Mouse (Mus musculus): ENCODE results near the gene Lman1l. TPM values are rescaled to one million over a fixed set of nuclear protein-coding genes. Genes with fewer than 3 reads are reported as not detected.

The Lman1l gene
- polyA plus RNA-seq, 1 experiment from 2014 or later: not detected

- peak overlapping the region; percentile 98 for H3K4me3 ChIP-seq (ENCODE audit: low read depth, low read length)
- WGBS: 0% methylated on average over 18 of the region's 18 CpGs
- peak overlapping the region; percentile 80 for H3K4me2 ChIP-seq (ENCODE audit: low read depth, low read length)
- DNase-seq (ENCODE audit: low spot score) (peak; percentile 45), ATAC-seq (replicated peaks; ENCODE audit: insufficient number of reproducible peaks, low FRiP score, low TSS enrichment, low read depth) (no peak)
- peak overlapping the region; percentile 94 for H3K27ac ChIP-seq (replicated peaks; ENCODE audit: low read depth, low read length)
- H3K36me3 ChIP-seq (replicated peaks; ENCODE audit: control insufficient read depth, insufficient read depth, low read depth, low read length): no peaks in the 10 kb centered on the region; the same call in none of the 2 replicates
- H3K9me3 ChIP-seq (replicated peaks; ENCODE audit: control insufficient read depth, low read length): no peaks in the 10 kb centered on the region
- H3K27me3 ChIP-seq (ENCODE audit: control insufficient read depth, insufficient read depth, low read length): no peaks in the 10 kb centered on the region
- peaks cover 23% of the 10 kb centered on the region for H3K4me1 ChIP-seq (ENCODE audit: control insufficient read depth, insufficient read depth, low read length)
- peak overlapping the region; percentile 98 for H3K9ac ChIP-seq (replicated peaks; ENCODE audit: low read length)
These were observed 23.9 kb upstream of the Lman1l start for GRCm38 (mm10) chr9:57644442-57644943.

DNA sequence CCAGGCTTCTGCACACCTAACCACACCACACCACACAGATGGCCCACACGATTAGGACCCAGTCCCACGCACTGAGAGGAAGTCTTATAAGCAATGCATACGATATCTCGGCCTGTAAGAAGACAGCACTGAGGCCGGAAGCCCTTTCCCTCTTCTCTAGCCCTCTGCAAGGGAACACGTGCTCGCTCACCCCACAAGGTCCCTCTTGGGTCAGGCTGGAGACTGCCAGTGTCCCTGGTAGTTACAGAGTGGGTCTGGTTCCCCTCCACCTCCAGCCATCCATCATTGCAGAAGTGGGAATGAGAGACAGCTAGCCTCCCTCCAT, 23.2 kb upstream of the Lman1l start:
- H3K36me3 ChIP-seq (replicated peaks; ENCODE audit: control insufficient read depth, insufficient read depth, low read depth, low read length): no peaks in the 10 kb centered on the region; the same call in none of the 2 replicates
- H3K9ac ChIP-seq (replicated peaks; ENCODE audit: low read length): peak overlapping the region; percentile 40
- DNase-seq (ENCODE audit: low spot score): no peak
- H3K27me3 ChIP-seq (ENCODE audit: control insufficient read depth, insufficient read depth, low read length): no peaks in the 10 kb centered on the region
- H3K4me3 ChIP-seq (ENCODE audit: low read depth, low read length): peak overlapping the region; percentile 98
- peaks cover 29% of the 10 kb centered on the region for H3K4me1 ChIP-seq (ENCODE audit: control insufficient read depth, insufficient read depth, low read length)
- peak overlapping the region; percentile 80 for H3K4me2 ChIP-seq (ENCODE audit: low read depth, low read length)
- ATAC-seq (replicated peaks; ENCODE audit: insufficient number of reproducible peaks, low FRiP score, low TSS enrichment, low read depth): no peak
- WGBS: 50% methylated on average over 7 of the region's 7 CpGs
- H3K27ac ChIP-seq (replicated peaks; ENCODE audit: low read depth, low read length): no peak overlapping the region
- H3K9me3 ChIP-seq (replicated peaks; ENCODE audit: control insufficient read depth, low read length): no peaks in the 10 kb centered on the region

- H3K4me1 ChIP-seq (ENCODE audit: control insufficient read depth, insufficient read depth, low read length): peaks cover 34% of the 10 kb centered on the region
- ATAC-seq (replicated peaks; ENCODE audit: insufficient number of reproducible peaks, low FRiP score, low TSS enrichment, low read depth): no peak
These were observed 22.7 kb upstream of the Lman1l start for GRCm38 (mm10) chr9:57643169-57643855.

GRCm38 (mm10) chr9:57641775-57642550, 21.4 kb upstream of the Lman1l start:
- DNase-seq (ENCODE audit: low spot score) (no peak), ATAC-seq (replicated peaks; ENCODE audit: insufficient number of reproducible peaks, low FRiP score, low TSS enrichment, low read depth) (no peak)
- no peaks in the 10 kb centered on the region; the same call in none of the 2 replicates for H3K36me3 ChIP-seq (replicated peaks; ENCODE audit: control insufficient read depth, insufficient read depth, low read depth, low read length)
- no peak overlapping the region for H3K4me2 ChIP-seq (ENCODE audit: low read depth, low read length)
- H3K27me3 ChIP-seq (ENCODE audit: control insufficient read depth, insufficient read depth, low read length): no peaks in the 10 kb centered on the region
- H3K9ac ChIP-seq (replicated peaks; ENCODE audit: low read length): no peak overlapping the region
- H3K4me1 ChIP-seq (ENCODE audit: control insufficient read depth, insufficient read depth, low read length): peaks cover 44% of the 10 kb centered on the region
- no peak overlapping the region for H3K4me3 ChIP-seq (ENCODE audit: low read depth, low read length)
- H3K9me3 ChIP-seq (replicated peaks; ENCODE audit: control insufficient read depth, low read length): no peaks in the 10 kb centered on the region
- no peak overlapping the region for H3K27ac ChIP-seq (replicated peaks; ENCODE audit: low read depth, low read length)
- WGBS: 85% methylated on average over 13 of the region's 13 CpGs

More at GRCm38 (mm10) chr9:57643169-57643855, 22.7 kb upstream of the Lman1l start:
- Histone ChIP-seq H3K27ac (replicated peaks; ENCODE audit: low read depth, low read length) (no peak overlapping the region), H3K4me2 (ENCODE audit: low read depth, low read length) (peak overlapping the region; percentile 80), H3K36me3 (replicated peaks; ENCODE audit: control insufficient read depth, insufficient read depth, low read depth, low read length) (no peaks in the 10 kb centered on the region; the same call in none of the 2 replicates), H3K27me3 (ENCODE audit: control insufficient read depth, insufficient read depth, low read length) (no peaks in the 10 kb centered on the region), H3K4me3 (ENCODE audit: low read depth, low read length) (peak overlapping the region; percentile 98; the same call in 1 of the 2 replicates), H3K9me3 (replicated peaks; ENCODE audit: control insufficient read depth, low read length) (no peaks in the 10 kb centered on the region), H3K9ac (replicated peaks; ENCODE audit: low read length) (peak overlapping the region; percentile 40)
- no peak for DNase-seq (ENCODE audit: low spot score)
- WGBS: 62% methylated on average over 9 of the region's 9 CpGs

DNA sequence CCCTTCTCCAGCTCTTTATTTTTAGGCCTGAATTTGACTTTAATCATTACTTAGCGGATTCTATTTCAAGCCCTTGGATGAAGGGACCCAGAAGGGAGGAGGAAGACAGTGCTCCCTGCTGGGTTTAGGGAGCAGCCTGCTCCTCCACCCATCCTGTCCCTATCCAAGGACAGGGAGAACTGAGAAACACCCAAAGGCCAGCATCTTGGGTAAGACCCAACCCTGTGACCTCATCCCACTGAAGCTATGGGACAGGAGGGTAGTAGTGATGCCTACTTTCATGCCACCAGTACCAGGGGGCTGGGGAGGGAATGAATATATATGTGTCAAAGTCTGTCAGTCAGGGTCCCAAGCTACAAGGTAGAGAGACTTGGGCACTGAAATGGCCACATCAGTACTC, 20.4 kb upstream of the Lman1l start:
- Histone ChIP-seq H3K4me1 (ENCODE audit: control insufficient read depth, insufficient read depth, low read length) (peaks cover 44% of the 10 kb centered on the region), H3K9ac (replicated peaks; ENCODE audit: low read length) (peak overlapping the region; percentile 34; the same call in 1 of the 2 replicates), H3K4me2 (ENCODE audit: low read depth, low read length) (peak overlapping the region; percentile 32), H3K4me3 (ENCODE audit: low read depth, low read length) (no peak overlapping the region), H3K27me3 (ENCODE audit: control insufficient read depth, insufficient read depth, low read length) (no peaks in the 10 kb centered on the region), H3K36me3 (replicated peaks; ENCODE audit: control insufficient read depth, insufficient read depth, low read depth, low read length) (no peaks in the 10 kb centered on the region; the same call in none of the 2 replicates), H3K9me3 (replicated peaks; ENCODE audit: control insufficient read depth, low read length) (no peaks in the 10 kb centered on the region), H3K27ac (replicated peaks; ENCODE audit: low read depth, low read length) (no peak overlapping the region)
- no peak for DNase-seq (ENCODE audit: low spot score)
- ATAC-seq (replicated peaks; ENCODE audit: insufficient number of reproducible peaks, low FRiP score, low TSS enrichment, low read depth): no peak
- 72% methylated on average over 1 of the region's 1 CpGs for WGBS

DNA sequence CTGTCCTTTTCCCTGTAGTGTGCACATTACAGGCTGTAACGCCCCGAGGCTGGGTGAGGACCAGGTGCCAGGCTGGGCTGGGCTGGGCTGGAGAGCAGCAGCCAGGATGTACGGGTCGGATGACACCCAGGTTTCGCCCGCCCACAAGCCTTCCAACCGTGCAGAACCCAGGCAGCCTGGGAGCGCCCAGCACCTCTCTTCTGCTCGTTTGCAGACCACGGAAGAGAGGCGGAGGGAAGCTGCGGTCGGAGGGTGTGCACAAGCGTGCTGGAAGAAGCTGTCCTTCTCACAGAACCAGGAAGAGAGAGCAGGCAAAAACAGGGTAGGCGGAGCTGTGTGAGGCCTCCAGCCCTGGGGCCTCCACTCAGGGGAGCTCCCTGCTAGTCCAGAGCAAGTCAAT, 19.8 kb upstream of the Lman1l start:
- Histone ChIP-seq H3K9ac (replicated peaks; ENCODE audit: low read length) (peak overlapping the region; percentile 34), H3K36me3 (replicated peaks; ENCODE audit: control insufficient read depth, insufficient read depth, low read depth, low read length) (no peaks in the 10 kb centered on the region; the same call in none of the 2 replicates), H3K9me3 (replicated peaks; ENCODE audit: control insufficient read depth, low read length) (no peaks in the 10 kb centered on the region), H3K4me1 (ENCODE audit: control insufficient read depth, insufficient read depth, low read length) (peaks cover 44% of the 10 kb centered on the region), H3K4me2 (ENCODE audit: low read depth, low read length) (peak overlapping the region; percentile 32), H3K27ac (replicated peaks; ENCODE audit: low read depth, low read length) (peak overlapping the region; percentile 60; the same call in 1 of the 2 replicates), H3K27me3 (ENCODE audit: control insufficient read depth, insufficient read depth, low read length) (no peaks in the 10 kb centered on the region), H3K4me3 (ENCODE audit: low read depth, low read length) (no peak overlapping the region)
- DNase-seq (ENCODE audit: low spot score) (peak; percentile 45), ATAC-seq (replicated peaks; ENCODE audit: insufficient number of reproducible peaks, low FRiP score, low TSS enrichment, low read depth) (0 out of 2 replicates have a peak, but pooled peaks have one; percentile 21)
- WGBS: 11% methylated on average over 15 of the region's 15 CpGs

GRCm38 (mm10) chr9:57639661-57640328, 19.2 kb upstream of the Lman1l start:
- 54% methylated on average over 5 of the region's 5 CpGs for WGBS
- H3K9me3 ChIP-seq (replicated peaks; ENCODE audit: control insufficient read depth, low read length): no peaks in the 10 kb centered on the region
- H3K4me1 ChIP-seq (ENCODE audit: control insufficient read depth, insufficient read depth, low read length): peaks cover 44% of the 10 kb centered on the region
- no peaks in the 10 kb centered on the region for H3K27me3 ChIP-seq (ENCODE audit: control insufficient read depth, insufficient read depth, low read length)
- H3K36me3 ChIP-seq (replicated peaks; ENCODE audit: control insufficient read depth, insufficient read depth, low read depth, low read length): no peaks in the 10 kb centered on the region; the same call in none of the 2 replicates
- H3K4me3 ChIP-seq (ENCODE audit: low read depth, low read length): 0 out of 2 replicates have a peak overlapping the region, but pooled peaks have one; percentile 5
- H3K27ac ChIP-seq (replicated peaks; ENCODE audit: low read depth, low read length): peak overlapping the region; percentile 60
- peak overlapping the region; percentile 34; the same call in 1 of the 2 replicates for H3K9ac ChIP-seq (replicated peaks; ENCODE audit: low read length)
- no peak for DNase-seq (ENCODE audit: low spot score)
- peak overlapping the region; percentile 32 for H3K4me2 ChIP-seq (ENCODE audit: low read depth, low read length)
- 0 out of 2 replicates have a peak, but pooled peaks have one; percentile 2 for ATAC-seq (replicated peaks; ENCODE audit: insufficient number of reproducible peaks, low FRiP score, low TSS enrichment, low read depth)
